Mouse (Mus musculus) left cerebral cortex, postnatal 10 days (tissue): ENCODE measurements around the gene Creb3. TPM values are rescaled to one million over a fixed set of nuclear protein-coding genes. Genes with fewer than 3 reads are reported as not detected.

ENCODE experiments used
- DNase-seq, 2 experiments: peaks; one replicate each; pipeline ENCODE4 v3.0.0; 2021 to 2022; ENCODE audit warnings: low spot score in 2 of 2, mixed read lengths in 1 of 2; ENCODE audit errors: extremely low spot score in 1 of 2
- intact Hi-C: fragments of 180-260 bp; cut with DNase I; formaldehyde crosslinking; loops from one replicate; pipeline ENCODE4 v1.15.1; 2025
- total RNA-seq, 2 experiments: library from RNA; stranded (reverse); gene quantifications; 2 replicates each; pipeline ENCODE4 v1.2.3; 2021

Creb3 gene
- total RNA-seq, 2 experiments from 2014 or later, result 74.4 to 74.6 TPM

GRCm38 (mm10) chr4:43552437-43552836 lies 9.7 kb upstream of the Creb3 start:
- no peak for DNase-seq
- intact Hi-C loops, result no loop called here

- intact Hi-C loops, result no loop called here
Measured at GRCm38 (mm10) chr4:43553891-43554290, 8.2 kb upstream of the Creb3 start.

GRCm38 (mm10) chr4:43555926-43556325 lies 6.2 kb upstream of the Creb3 start:
- intact Hi-C loops, result loop anchor here (5.0 kb wide), 1 partner anchor 64 kb away; the partner anchor contains the start of gene Ccdc107
- no peak for DNase-seq

More at GRCm38 (mm10) chr4:43553891-43554290, 8.2 kb upstream of the Creb3 start:
- DNase-seq, result no peak

GRCm38 (mm10) chr4:43558028-43558630 lies 4.0 kb upstream of the Creb3 start:
- DNase-seq, result no peak
- intact Hi-C loops, result loop anchor here (5.0 kb wide), 1 partner anchor 66 kb away; the partner anchor contains the start of gene Ccdc107

GRCm38 (mm10) chr4:43558631-43559356 lies 3.3 kb upstream of the Creb3 start:
- DNase-seq, result peak; percentile 31 to 87
- intact Hi-C loops, result loop anchor here (5.0 kb wide), 1 partner anchor 66 kb away; the partner anchor contains the start of gene Ccdc107

- DNase-seq, result no peak
- intact Hi-C loops, result loop anchor here (5.0 kb wide), 1 partner anchor 67 kb away; the partner anchor contains the start of gene Ccdc107
Measured at GRCm38 (mm10) chr4:43559519-43560242, 2.5 kb upstream of the Creb3 start.

- peak in 1 of 2 experiments; percentile 80 for DNase-seq
- intact Hi-C loops, result no loop called here
Measured at GRCm38 (mm10) chr4:43560243-43560611, 1.9 kb upstream of the Creb3 start.

GRCm38 (mm10) chr4:43560976-43561375 lies 1.2 kb upstream of the Creb3 start:
- intact Hi-C loops, result no loop called here

GRCm38 (mm10) chr4:43561436-43561996 lies 616 bp upstream of the Creb3 start:
- no peak for DNase-seq
- intact Hi-C loops, result no loop called here

More at GRCm38 (mm10) chr4:43560976-43561375, 1.2 kb upstream of the Creb3 start:
- no peak for DNase-seq

- intact Hi-C loops, result no loop called here
- no peak for DNase-seq
Measured at GRCm38 (mm10) chr4:43562769-43563600, 853 bp downstream of the Creb3 start.

- DNase-seq, result no peak
- intact Hi-C loops, result no loop called here
Measured at GRCm38 (mm10) chr4:43563601-43563875, 1.4 kb downstream of the Creb3 start.

- intact Hi-C loops, result no loop called here
Measured at GRCm38 (mm10) chr4:43564231-43564630, 2.1 kb downstream of the Creb3 start.

GRCm38 (mm10) chr4:43567140-43567539 lies 5.0 kb downstream of the Creb3 start:
- intact Hi-C loops, result no loop called here
- no peak for DNase-seq

More at GRCm38 (mm10) chr4:43564231-43564630, 2.1 kb downstream of the Creb3 start:
- DNase-seq, result no peak

- intact Hi-C loops, result no loop called here
- no peak for DNase-seq
Measured at GRCm38 (mm10) chr4:43571395-43572045, 9.4 kb downstream of the Creb3 start.

- intact Hi-C loops, result no loop called here
Measured at GRCm38 (mm10) chr4:43573561-43573960, 11.4 kb downstream of the Creb3 start.

GRCm38 (mm10) chr4:43575356-43575755 lies 13.2 kb downstream of the Creb3 start:
- DNase-seq, result no peak
- intact Hi-C loops, result no loop called here

More at GRCm38 (mm10) chr4:43573561-43573960, 11.4 kb downstream of the Creb3 start:
- no peak for DNase-seq

GRCm38 (mm10) chr4:43577237-43577881 lies 15.2 kb downstream of the Creb3 start:
- DNase-seq, result no peak
- intact Hi-C loops, result no loop called here
